Mouse (Mus musculus) bone marrow macrophage, adult 2 months (primary cell): ENCODE data around the gene Sez6. TPM values are rescaled to one million over a fixed set of nuclear protein-coding genes. Genes with fewer than 3 reads are reported as not detected.

Experiments used
- H3K27ac ChIP-seq: 2 replicates; pipeline ENCODE4 v1.5.1; 2012; ENCODE audit warnings: low read depth, low read length; ENCODE audit not compliant: insufficient read depth
- H3K4me1 ChIP-seq: 2 replicates; pipeline ENCODE4 v1.6.1; 2012; ENCODE audit warnings: low read length; ENCODE audit not compliant: control insufficient read depth, insufficient read depth
- H3K4me3 ChIP-seq: 2 replicates; pipeline ENCODE4 v1.5.1; 2012; ENCODE audit warnings: mild to moderate bottlenecking, low read length, moderate library complexity; ENCODE audit not compliant: insufficient read depth
- CTCF ChIP-seq: IDR thresholded peaks from 2 replicates; pipeline ENCODE4 v1.5.1; 2012; ENCODE audit warnings: low read depth, mild to moderate bottlenecking, low read length, moderate library complexity
- POLR2A ChIP-seq: IDR thresholded peaks from 2 replicates; pipeline ENCODE4 v1.6.1; 2012; ENCODE audit warnings: mild to moderate bottlenecking, low read depth, low read length, borderline replicate concordance
- polyA plus RNA-seq: library from polyadenylated mRNA; stranded (reverse); fragments of >200 nt; gene quantifications from 2 replicates; pipeline ENCODE4 v1.2.4, GENCODE M21; 2012; ENCODE audit not compliant: missing spikeins, insufficient read depth, insufficient read length

The Sez6 gene
- polyA plus RNA-seq, 1 experiment, result 0.24 TPM

- H3K27ac ChIP-seq, result no peak overlapping the region
- H3K4me3 ChIP-seq, result no peak overlapping the region
- H3K4me1 ChIP-seq, result no peaks in the 10 kb centered on the region
- TF ChIP-seq CTCF, result no peak
- TF ChIP-seq POLR2A, result no peak
Observed at GRCm38 (mm10) chr11:77923285-77923684, 7.3 kb upstream of the Sez6 start.

GRCm38 (mm10) chr11:77925836-77926657 is 4.6 kb upstream of the Sez6 start:
- H3K4me1 ChIP-seq, result no peaks in the 10 kb centered on the region
- no peak overlapping the region for H3K27ac ChIP-seq
- H3K4me3 ChIP-seq, result no peak overlapping the region
- no peak for TF ChIP-seq POLR2A
- TF ChIP-seq CTCF, result no peak

GRCm38 (mm10) chr11:77926666-77927065 is 3.9 kb upstream of the Sez6 start:
- Histone ChIP-seq H3K4me3 (no peak overlapping the region), H3K4me1 (no peaks in the 10 kb centered on the region), H3K27ac (no peak overlapping the region)
- TF ChIP-seq CTCF (no peak), POLR2A (no peak)

- TF ChIP-seq CTCF (no peak), POLR2A (no peak)
- Histone ChIP-seq H3K27ac (no peak overlapping the region), H3K4me3 (no peak overlapping the region), H3K4me1 (no peaks in the 10 kb centered on the region)
Observed at GRCm38 (mm10) chr11:77927837-77928236, 2.8 kb upstream of the Sez6 start.

- Histone ChIP-seq H3K27ac (no peak overlapping the region), H3K4me1 (no peaks in the 10 kb centered on the region), H3K4me3 (no peak overlapping the region)
- no peak for TF ChIP-seq CTCF
- no peak for TF ChIP-seq POLR2A
Observed at GRCm38 (mm10) chr11:77931541-77932433, 1.2 kb downstream of the Sez6 start.

- H3K4me1 ChIP-seq, result no peaks in the 10 kb centered on the region
- H3K4me3 ChIP-seq, result no peak overlapping the region
- H3K27ac ChIP-seq, result no peak overlapping the region
- TF ChIP-seq POLR2A, result no peak
- TF ChIP-seq CTCF, result no peak
Observed at GRCm38 (mm10) chr11:77932576-77932975, 2.0 kb downstream of the Sez6 start.

- H3K4me3 ChIP-seq, result no peak overlapping the region
- no peaks in the 10 kb centered on the region for H3K4me1 ChIP-seq
- no peak for TF ChIP-seq CTCF
- TF ChIP-seq POLR2A, result no peak
- H3K27ac ChIP-seq, result no peak overlapping the region
Observed at GRCm38 (mm10) chr11:77934111-77934521, 3.5 kb downstream of the Sez6 start.

GRCm38 (mm10) chr11:77934568-77935311 is 4.1 kb downstream of the Sez6 start:
- TF ChIP-seq CTCF (no peak), POLR2A (no peak)
- Histone ChIP-seq H3K27ac (no peak overlapping the region), H3K4me3 (no peak overlapping the region)

GRCm38 (mm10) chr11:77936846-77937245 is 6.2 kb downstream of the Sez6 start:
- Histone ChIP-seq H3K4me1 (no peaks in the 10 kb centered on the region), H3K27ac (no peak overlapping the region), H3K4me3 (no peak overlapping the region)
- TF ChIP-seq CTCF (no peak), POLR2A (no peak)

More at GRCm38 (mm10) chr11:77934568-77935311, 4.1 kb downstream of the Sez6 start:
- H3K4me1 ChIP-seq, result no peaks in the 10 kb centered on the region
